Mouse (Mus musculus): ENCODE measurements around the gene Olfr237-ps1.
"Not testable (repeated sequence)": the region's sequence is repeated elsewhere in the genome, so short reads cannot be mapped to it uniquely, and the experiment has no call there.

The Olfr237-ps1 gene

DNA sequence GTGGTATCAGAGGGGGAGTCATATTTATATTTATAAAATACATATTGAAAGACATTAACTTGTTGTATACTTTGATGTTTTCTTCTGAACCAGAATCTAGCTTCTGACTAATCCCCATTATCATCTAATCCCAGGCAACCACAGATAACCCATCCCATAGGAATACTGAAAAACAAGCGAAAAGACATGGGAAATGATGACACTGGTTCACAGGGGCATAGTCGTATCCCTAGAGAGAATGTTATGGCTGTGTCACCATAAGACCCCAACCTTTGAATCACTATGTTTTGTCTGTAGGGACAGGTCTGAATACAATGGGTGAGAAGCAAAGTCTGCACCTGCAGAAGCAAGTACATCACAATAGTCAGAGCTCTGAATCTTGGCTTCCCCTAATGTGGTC is at the start of gene Olfr237-ps1:
Gene Olfr237-ps1 (plus strand): TSS at position 301 of the 400 bp plus-strand sequence.
- not testable (repeated sequence) for DNase-seq (ENCODE audit: low spot score)

DNA sequence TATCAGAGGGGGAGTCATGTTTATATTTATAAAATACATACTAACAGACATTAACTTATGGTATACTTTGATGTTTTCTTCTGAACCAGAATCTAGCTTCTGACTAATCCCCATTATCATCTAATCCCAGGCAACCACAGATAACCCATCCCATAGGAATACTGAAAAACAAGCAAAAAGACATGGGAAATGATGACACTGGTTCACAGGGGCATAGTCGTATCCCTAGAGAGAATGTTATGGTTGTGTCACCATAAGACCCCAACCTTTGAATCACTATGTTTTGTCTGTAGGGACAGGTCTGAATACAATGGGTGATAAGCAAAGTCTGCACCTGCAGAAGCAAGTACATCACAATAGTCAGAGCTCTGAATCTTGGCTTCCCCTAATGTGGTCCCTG is 40.3 kb upstream of the Olfr237-ps1 start, which contains the start of gene Olfr441:
Gene Olfr441 (plus strand): TSS at position 301 of the 400 bp plus-strand sequence.
- DNase-seq (ENCODE audit: low spot score), result not testable (repeated sequence)

- DNase-seq (ENCODE audit: low spot score), result no peak
Observed at GRCm38 (mm10) chr6:43159502-43159901, 13.1 kb downstream of the Olfr237-ps1 start.

DNA sequence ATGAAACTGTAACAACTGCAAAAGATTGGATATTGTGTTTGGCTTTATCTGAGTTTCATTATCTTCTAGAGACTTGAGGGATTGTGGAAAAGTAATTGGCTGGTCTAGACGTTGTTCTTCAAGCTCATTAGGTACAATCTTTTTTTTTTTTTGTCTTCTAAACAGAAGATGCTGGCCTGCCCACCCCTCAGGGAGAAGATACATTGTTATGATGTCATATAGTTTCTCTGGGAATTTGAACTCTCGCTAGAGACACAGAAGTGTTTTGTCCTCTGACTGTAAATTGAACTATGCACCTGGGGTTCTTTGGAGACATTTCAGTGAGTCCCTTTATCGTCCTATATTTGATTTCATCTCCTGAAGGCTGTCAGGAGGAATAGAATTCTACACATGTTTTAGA is 16.6 kb downstream of the Olfr237-ps1 start, which contains the start of gene Olfr437:
Gene Olfr437 (plus strand): TSS at position 301 of the 400 bp plus-strand sequence.
- no peak for DNase-seq (ENCODE audit: low spot score)

DNA sequence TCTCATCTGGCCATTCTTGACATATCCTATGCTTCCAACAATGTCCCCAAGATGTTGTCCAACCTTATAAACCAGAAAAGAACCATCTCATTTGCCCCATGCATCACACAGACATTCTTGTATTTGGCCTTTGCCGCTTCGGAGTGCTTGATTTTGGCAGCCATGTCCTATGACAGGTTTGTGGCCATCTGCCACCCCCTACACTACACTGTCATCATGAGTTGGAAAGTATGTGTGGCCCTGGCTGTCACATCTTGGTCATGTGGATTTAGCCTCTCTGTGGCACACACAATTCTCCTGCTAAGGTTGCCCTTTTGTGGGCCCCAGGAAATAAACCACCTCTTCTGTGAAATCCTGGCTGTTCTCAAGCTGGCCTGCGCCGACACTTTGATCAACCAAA is 20.9 kb downstream of the Olfr237-ps1 start:
- no peak for DNase-seq (ENCODE audit: low spot score)

- DNase-seq (ENCODE audit: low spot score), result no peak
Observed at GRCm38 (mm10) chr6:43171840-43172239, 25.5 kb downstream of the Olfr237-ps1 start, which contains the start of gene Olfr13. Olfr13 (plus strand) TSS chr6:43172140.

GRCm38 (mm10) chr6:43178129-43178528 is 31.8 kb downstream of the Olfr237-ps1 start:
- DNase-seq (ENCODE audit: low spot score), result no peak

DNA sequence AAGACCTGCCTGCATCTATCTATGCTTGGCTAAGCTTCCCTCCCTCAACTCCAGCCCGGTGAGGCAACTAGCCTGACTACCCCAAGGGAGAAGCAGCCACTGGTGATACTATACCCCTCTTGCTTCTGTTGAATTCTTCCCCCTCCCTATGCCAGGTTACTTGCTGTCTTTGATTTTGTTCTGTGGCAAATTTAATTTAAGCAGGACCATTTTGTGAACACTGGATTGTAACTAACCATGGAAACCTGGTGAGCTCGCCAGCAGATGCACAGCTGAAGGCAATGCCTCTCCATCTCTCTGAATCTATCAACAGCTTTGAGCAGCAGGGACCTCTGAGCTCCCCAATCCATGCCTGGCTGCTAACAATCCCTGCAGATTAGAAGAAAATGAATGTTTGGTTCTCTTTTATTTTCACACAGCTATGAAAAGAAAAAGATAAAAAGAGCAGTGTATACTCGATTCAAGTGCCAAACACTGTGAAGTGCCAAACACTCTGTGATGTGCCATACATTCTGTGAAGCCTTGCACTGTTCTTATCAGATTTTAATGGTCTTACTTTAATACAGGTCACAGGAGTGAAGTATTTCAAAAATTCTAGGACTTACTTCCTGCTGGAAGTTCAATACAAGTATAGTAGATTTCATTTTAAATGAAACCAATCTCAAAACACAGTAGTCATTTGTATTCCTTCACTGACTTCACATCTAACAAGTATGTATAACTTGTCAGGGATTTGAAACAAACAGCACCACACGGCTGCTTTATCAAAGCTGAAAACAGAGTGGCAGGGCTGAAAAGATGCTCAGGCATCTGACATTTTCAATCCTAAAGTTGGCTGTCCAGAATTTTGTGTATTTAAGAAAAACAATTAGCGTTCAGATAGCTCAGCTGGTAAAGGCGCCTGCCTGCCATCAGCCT is 32.5 kb downstream of the Olfr237-ps1 start:
- no peak for DNase-seq (ENCODE audit: low spot score)

DNA sequence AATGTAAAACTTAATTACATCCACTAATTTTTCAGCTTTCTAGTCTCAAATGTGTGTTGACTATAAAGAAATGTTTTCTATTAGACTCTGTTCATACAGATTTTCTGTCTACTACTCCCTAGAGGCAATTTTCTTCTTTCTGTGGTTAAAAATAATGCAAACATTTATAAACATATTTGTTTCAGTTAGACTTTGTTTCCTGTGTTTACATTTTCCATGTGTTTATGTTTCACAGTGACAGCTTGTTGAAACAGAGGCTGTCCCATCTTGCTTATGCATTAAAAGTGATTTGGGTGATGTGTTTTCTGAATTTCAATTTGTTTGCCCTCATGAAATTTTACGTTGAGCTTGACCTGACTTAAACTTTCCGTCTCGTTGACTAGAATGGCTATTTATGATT is 44.6 kb downstream of the Olfr237-ps1 start:
- no peak for DNase-seq (ENCODE audit: low spot score)

- no peak for DNase-seq (ENCODE audit: low spot score)
Observed at GRCm38 (mm10) chr6:43196781-43197180, 50.4 kb downstream of the Olfr237-ps1 start, which contains the start of gene Olfr435. Olfr435 (plus strand) TSS chr6:43197146.

DNA sequence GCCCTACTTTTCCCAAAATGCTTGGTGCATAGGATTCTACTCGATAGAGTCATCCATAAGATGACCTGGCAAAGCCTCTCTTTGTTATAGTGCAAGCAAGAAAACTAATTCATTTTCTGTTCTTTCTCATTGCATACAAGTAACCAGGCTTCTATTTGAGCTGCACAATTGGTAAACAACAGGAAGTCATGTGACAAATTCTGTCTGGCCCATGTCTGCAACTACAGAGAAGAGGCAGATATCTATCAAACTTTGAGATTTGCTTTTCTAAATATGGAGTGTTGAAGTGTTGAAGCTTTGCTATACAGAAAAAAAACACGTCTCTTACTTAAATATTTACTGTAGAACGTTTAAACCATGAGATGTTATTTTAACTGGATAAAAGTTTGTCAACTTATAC is 51.7 kb downstream of the Olfr237-ps1 start:
- DNase-seq (ENCODE audit: low spot score), result no peak

GRCm38 (mm10) chr6:43202786-43203185 is 56.4 kb downstream of the Olfr237-ps1 start:
- DNase-seq (ENCODE audit: low spot score), result no peak

DNA sequence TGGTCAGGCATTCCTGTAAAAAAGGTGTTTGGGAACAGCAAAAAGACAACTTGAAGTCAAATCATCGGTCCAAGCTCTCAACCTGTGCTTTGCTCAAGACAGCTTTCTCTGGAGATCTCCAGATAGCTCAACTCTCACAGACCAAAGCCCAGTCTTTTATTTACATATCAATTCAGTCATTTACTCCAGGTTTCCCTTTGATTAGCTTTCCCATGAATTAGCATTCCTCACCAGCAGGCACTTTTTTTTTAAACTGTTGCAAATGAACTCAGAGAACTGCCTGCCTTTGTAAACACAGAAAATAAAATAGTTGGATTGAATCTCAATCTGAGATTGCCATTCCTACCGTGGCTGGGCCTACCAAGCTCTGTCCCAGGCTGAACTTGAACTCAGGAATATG is 59.0 kb downstream of the Olfr237-ps1 start:
- DNase-seq (ENCODE audit: low spot score), result no peak
